Mouse (Mus musculus) neural tube, embryonic 11.5 days (tissue): Measurements from ENCODE around the gene Nfe2. TPM values are rescaled to one million over a fixed set of nuclear protein-coding genes. Genes with fewer than 3 reads are reported as not detected.
A peak's percentile ranks its signal among the peaks of the same experiment; 100 is the strongest.

Experiments
- ATAC-seq: fragments of 200-750 bp; cut with Nextera tagmentation; 2 replicates; pipeline ENCODE4 v1.8.0; 2017; ENCODE audit warnings: moderate number of reproducible peaks, mild to moderate bottlenecking, moderate TSS enrichment, moderate library complexity; ENCODE audit not compliant: insufficient read depth, low FRiP score, low TSS enrichment
- DNase-seq: peaks from one replicate; pipeline ENCODE4 v3.0.0-alpha.2; 2015; ENCODE audit warnings: low spot score
- H3K27ac ChIP-seq: fragments of 300-500 bp; sonication (generic); 2 replicates; pipeline ENCODE4 v1.5.1; 2014; ENCODE audit warnings: low read depth, mild to moderate bottlenecking, low read length
- H3K27me3 ChIP-seq: fragments of 300-500 bp; sonication (generic); 2 replicates; pipeline ENCODE4 v1.6.1; 2014; ENCODE audit warnings: mild to moderate bottlenecking, low read length, mixed read lengths; ENCODE audit not compliant: control insufficient read depth, insufficient read depth
- H3K36me3 ChIP-seq: fragments of 300-500 bp; sonication (generic); 2 replicates; pipeline ENCODE4 v1.6.1; 2014; ENCODE audit warnings: mild to moderate bottlenecking, low read length, moderate library complexity, mixed read lengths; ENCODE audit not compliant: control insufficient read depth, insufficient read depth
- H3K4me1 ChIP-seq: fragments of 300-500 bp; sonication (generic); 2 replicates; pipeline ENCODE4 v1.6.1; 2014; ENCODE audit warnings: low read length, mixed read lengths; ENCODE audit not compliant: control insufficient read depth, insufficient read depth
- H3K4me2 ChIP-seq: fragments of 300-500 bp; sonication (generic); 2 replicates; pipeline ENCODE4 v1.6.1; 2014; ENCODE audit warnings: low read depth, mild to moderate bottlenecking, moderate library complexity
- H3K4me3 ChIP-seq: fragments of 300-500 bp; sonication (generic); 2 replicates; pipeline ENCODE4 v1.5.1; 2014; ENCODE audit warnings: low read depth, low read length
- H3K9ac ChIP-seq: fragments of 300-500 bp; sonication (generic); 2 replicates; pipeline ENCODE4 v1.6.1; 2014; ENCODE audit warnings: mild to moderate bottlenecking, low read length
- H3K9me3 ChIP-seq: fragments of 300-500 bp; sonication (generic); 2 replicates; pipeline ENCODE4 v1.6.1; 2016; ENCODE audit warnings: low read length; ENCODE audit not compliant: control insufficient read depth
- WGBS: fragments of 180-500 bp; shearing (Covaris S2); extraction: QIAGEN DNeasy Blood & Tissue Kit; methylation state at CpG from one replicate; pipeline ENCODE4 v1.1.7; 2014; 5-methylcytosine and 5-hydroxymethylcytosine counted together
- polyA plus RNA-seq: library from polyadenylated mRNA; unstranded; fragments of >200 nt; fragmentation: Nextera tagmentation; extraction: Ambion mirVana; gene quantifications from 2 replicates; pipeline ENCODE4 v1.2.1, GENCODE M21; 2014

The Nfe2 gene
- polyA plus RNA-seq, 1 experiment from 2014 or later = 6.5 TPM

DNA sequence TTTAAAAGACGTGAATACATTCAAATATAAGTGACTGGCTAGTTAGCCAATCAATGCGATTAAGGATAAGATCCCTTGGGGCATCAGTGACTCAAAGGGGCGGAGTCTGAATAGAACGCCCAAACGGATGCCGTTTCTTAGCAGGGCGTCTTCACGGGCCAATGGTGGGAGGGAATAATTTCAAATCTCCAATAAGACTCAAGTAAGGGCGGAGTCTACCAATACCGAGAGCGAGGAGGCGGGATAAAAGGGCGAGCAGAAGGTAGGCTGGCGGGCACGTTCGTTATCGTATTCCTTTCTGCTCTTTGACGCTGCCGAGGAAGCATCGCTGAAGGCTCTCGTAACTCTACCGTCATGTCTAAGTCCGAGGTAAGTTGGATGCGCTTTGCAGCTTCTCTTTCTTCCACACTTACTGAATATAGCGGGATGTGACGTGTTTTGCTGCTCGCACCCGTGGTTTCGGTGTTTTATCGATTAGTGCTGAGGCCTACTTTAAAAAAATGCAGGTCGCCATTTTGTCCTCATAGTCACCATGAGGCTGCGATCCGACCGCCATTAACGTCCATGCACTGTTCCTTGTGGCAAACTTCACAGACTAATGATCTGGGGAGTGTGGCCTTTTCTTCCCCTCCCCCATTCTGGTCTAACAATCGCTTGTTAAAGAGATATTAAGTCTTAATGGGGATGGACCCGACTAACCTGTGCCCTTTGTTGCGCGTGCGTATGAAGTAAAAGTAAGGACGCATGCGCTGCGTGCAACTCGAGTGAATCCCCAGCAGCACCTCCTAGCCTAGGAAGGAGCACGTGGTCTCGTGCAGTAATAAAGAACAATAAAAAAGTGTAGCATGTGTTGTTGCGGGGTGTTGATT, 17.8 kb downstream of the Nfe2 start, which contains the start of gene Hnrnpa1:
Gene Hnrnpa1 (plus strand): TSS at position 273 of the 869 bp plus-strand sequence.
- Histone ChIP-seq H3K4me1 (peaks cover 19% of the 10 kb centered on the region), H3K9ac (peak within 1 kb of the TSS; percentile 86), H3K4me3 (peak within 1 kb of the TSS; percentile 66), H3K36me3 (peaks cover 8% of the 10 kb centered on the region), H3K27me3 (no peaks in the 10 kb centered on the region), H3K4me2 (peak within 1 kb of the TSS; percentile 82), H3K9me3 (no peaks in the 10 kb centered on the region), H3K27ac (peak within 1 kb of the TSS; percentile 90)
- peak; percentile 92 for DNase-seq
- peak; percentile 90 for ATAC-seq
- under 1% methylated on average over 47 of the region's 47 CpGs for WGBS

DNA sequence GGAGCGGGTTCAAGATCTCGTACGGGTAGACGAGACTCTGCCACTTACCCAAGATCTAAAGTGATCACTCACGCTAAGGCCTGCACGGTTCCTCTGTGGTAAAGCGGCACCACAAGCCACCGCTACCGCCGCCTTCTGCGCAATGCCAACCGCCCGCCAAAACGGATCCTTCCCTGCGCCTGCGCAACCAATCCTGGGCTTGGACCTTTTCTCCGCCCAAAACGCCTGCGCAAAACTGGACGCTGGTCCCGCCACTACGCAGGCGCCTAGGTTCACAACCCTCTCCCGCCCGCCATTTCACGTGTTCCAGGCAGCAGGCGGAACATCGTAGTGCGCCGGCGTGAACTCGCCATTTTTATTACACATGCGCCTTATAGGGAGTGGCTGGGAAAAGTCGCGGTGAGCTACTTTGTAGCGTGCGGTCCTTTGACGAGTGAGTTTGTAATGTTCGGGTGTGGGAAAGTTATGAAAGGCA, 18.5 kb downstream of the Nfe2 start, which contains the start of gene Cbx5:
Gene Cbx5 (minus strand): TSS at position 132 of the 475 bp plus-strand sequence.
- H3K4me2 ChIP-seq = peak within 1 kb of the TSS; percentile 82
- H3K9me3 ChIP-seq = no peaks in the 10 kb centered on the region
- no peaks in the 10 kb centered on the region for H3K27me3 ChIP-seq
- peaks cover 9% of the 10 kb centered on the region for H3K36me3 ChIP-seq
- peaks cover 19% of the 10 kb centered on the region for H3K4me1 ChIP-seq
- peak; percentile 88 for ATAC-seq
- DNase-seq = peak; percentile 97
- peak within 1 kb of the TSS; percentile 66 for H3K4me3 ChIP-seq
- WGBS = 0% methylated on average over 39 of the region's 39 CpGs
- peak within 1 kb of the TSS; percentile 90 for H3K27ac ChIP-seq
- H3K9ac ChIP-seq = peak within 1 kb of the TSS; percentile 86

- Histone ChIP-seq H3K9me3 (no peaks in the 10 kb centered on the region), H3K27me3 (no peaks in the 10 kb centered on the region), H3K27ac (peak overlapping the region; percentile 90), H3K4me3 (peak overlapping the region; percentile 66), H3K36me3 (peaks cover 9% of the 10 kb centered on the region), H3K9ac (peak overlapping the region; percentile 86), H3K4me1 (peaks cover 19% of the 10 kb centered on the region), H3K4me2 (peak overlapping the region; percentile 44)
- DNase-seq = peak; percentile 95
- under 1% methylated on average over 26 of the region's 26 CpGs for WGBS
- ATAC-seq = peak; percentile 90
Observed at GRCm38 (mm10) chr15:103239130-103239684, 19.0 kb downstream of the Nfe2 start.

DNA sequence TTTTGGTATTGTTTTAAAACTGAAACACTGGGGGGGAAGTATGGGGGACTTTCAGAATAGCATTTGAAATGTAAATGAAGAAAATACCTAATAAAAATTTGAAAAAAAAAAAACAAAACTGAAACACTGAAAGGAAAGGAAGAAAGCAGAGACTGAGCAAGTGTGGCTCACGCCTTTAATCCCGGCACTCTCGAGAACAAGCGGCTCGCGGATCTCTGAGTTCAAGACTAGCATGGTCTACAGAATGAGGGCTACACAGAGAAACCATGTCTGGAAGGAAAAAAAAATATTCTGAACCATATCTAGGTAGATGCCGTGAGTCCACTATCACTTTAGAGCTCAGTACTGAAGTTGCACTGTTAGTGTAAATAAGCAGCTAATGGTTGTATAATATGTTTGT, 20.9 kb downstream of the Nfe2 start:
- Histone ChIP-seq H3K4me2 (no peak overlapping the region), H3K9me3 (no peaks in the 10 kb centered on the region), H3K27me3 (no peaks in the 10 kb centered on the region), H3K9ac (no peak overlapping the region), H3K36me3 (peaks cover 2% of the 10 kb centered on the region), H3K4me3 (no peak overlapping the region), H3K4me1 (peaks cover 2% of the 10 kb centered on the region), H3K27ac (no peak overlapping the region)
- 93% methylated on average over 7 of the region's 7 CpGs for WGBS
- ATAC-seq (no peak), DNase-seq (no peak)

- Histone ChIP-seq H3K9me3 (no peaks in the 10 kb centered on the region), H3K36me3 (0 out of 2 replicates have a peak, but pooled peaks cover 2% of the 10 kb centered on the region), H3K27me3 (no peaks in the 10 kb centered on the region), H3K4me1 (no peaks in the 10 kb centered on the region), H3K4me3 (no peak overlapping the region), H3K9ac (no peak overlapping the region), H3K4me2 (no peak overlapping the region), H3K27ac (no peak overlapping the region)
- no peak for DNase-seq
- no peak for ATAC-seq
- 88% methylated on average over 2 of the region's 2 CpGs for WGBS
Observed at GRCm38 (mm10) chr15:103233119-103233518, 25.1 kb downstream of the Nfe2 start.

DNA sequence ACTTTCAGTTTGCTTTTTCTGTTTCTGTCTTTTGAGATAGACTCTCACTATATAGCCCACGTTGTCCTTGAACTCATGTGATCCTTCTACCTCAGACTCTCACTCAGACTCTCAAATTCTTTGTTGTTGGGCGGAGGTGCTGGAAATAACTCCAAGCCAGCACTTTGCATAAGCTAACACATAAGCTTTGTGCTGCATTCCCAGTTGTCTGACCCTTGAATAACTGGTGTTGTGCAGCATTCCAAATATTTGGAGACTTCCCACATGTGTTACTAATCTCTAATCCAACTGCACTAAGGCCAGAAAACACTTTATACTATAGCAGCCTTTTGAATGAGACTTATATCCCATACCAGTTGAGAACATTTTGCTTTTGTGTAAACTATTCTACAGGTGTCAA, 29.3 kb downstream of the Nfe2 start:
- Histone ChIP-seq H3K9ac (no peak overlapping the region), H3K4me2 (no peak overlapping the region), H3K9me3 (no peaks in the 10 kb centered on the region), H3K4me3 (no peak overlapping the region), H3K27me3 (no peaks in the 10 kb centered on the region), H3K27ac (no peak overlapping the region), H3K4me1 (no peaks in the 10 kb centered on the region), H3K36me3 (no peaks in the 10 kb centered on the region)
- 92% methylated on average over 2 of the region's 2 CpGs for WGBS
- DNase-seq (no peak), ATAC-seq (no peak)

DNA sequence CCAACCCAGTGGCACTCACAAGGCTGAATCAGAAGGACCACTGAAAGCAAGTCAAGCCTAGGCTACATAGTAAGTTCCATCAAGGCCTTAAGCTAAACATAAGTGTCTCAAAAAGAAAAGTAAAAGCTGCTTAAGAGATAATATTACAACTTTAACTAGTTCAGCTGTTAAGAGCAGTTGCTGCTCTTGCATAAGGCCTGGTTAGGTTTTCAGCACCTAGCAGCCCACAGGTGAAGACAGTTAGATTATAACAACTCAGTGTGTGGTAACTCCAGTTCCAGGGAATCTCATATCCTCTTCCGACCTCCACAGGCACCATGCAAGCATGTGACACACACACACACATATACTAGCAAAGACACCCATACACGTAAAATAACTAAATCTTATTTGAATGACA, 30.6 kb downstream of the Nfe2 start:
- Histone ChIP-seq H3K4me1 (no peaks in the 10 kb centered on the region), H3K4me3 (no peak overlapping the region), H3K9me3 (no peaks in the 10 kb centered on the region), H3K9ac (no peak overlapping the region), H3K4me2 (no peak overlapping the region), H3K36me3 (no peaks in the 10 kb centered on the region), H3K27ac (no peak overlapping the region), H3K27me3 (no peaks in the 10 kb centered on the region)
- no peak for DNase-seq
- no peak for ATAC-seq
- WGBS = 92% methylated on average over 2 of the region's 2 CpGs

DNA sequence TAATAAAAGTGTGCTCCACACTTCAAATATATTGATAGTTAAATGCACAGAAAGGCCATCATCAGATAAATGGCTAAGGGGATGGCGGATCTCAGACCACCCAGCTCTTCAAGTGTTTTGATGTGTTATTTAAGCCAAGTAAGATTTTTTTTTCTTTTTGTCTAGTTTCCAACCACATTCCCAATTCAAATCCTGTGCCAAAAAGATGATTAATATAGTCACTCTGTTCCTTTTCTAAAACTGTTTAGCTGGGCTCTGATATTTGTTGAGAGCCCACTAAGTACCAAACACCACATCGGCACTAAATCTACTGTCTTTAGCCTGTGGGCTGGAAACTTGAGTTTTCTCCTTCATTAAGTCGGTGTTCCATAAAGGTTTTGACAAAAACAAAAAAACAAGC, 31.2 kb downstream of the Nfe2 start:
- H3K4me2 ChIP-seq = no peak overlapping the region
- no peak for DNase-seq
- no peaks in the 10 kb centered on the region for H3K4me1 ChIP-seq
- H3K27ac ChIP-seq = no peak overlapping the region
- 89% methylated on average over 3 of the region's 3 CpGs for WGBS
- H3K27me3 ChIP-seq = no peaks in the 10 kb centered on the region
- H3K4me3 ChIP-seq = no peak overlapping the region
- H3K36me3 ChIP-seq = no peaks in the 10 kb centered on the region
- H3K9me3 ChIP-seq = no peaks in the 10 kb centered on the region
- no peak overlapping the region for H3K9ac ChIP-seq
- ATAC-seq = no peak
